Mouse (Mus musculus) adrenal gland (tissue): ENCODE measurements at regions not wholly inside any gene's neighbourhood (a gene's known extent, or its start where the extent isn't known, plus 50 kb on each side); places are given as distances from the start of the nearest gene placed in this dataset.

Experiments
- intact Hi-C: fragments of 180-260 bp; cut with DNase I; formaldehyde crosslinking; loops from one replicate; pipeline ENCODE4 v1.15.1; 2025

- intact Hi-C loops, result no loop called here
Measured at GRCm38 (mm10) chr3:134602919-134603318, 225.9 kb upstream of the Tacr3 start.

GRCm38 (mm10) chr3:134605356-134605771 lies 223.4 kb upstream of the Tacr3 start:
- intact Hi-C loops, result no loop called here

- intact Hi-C loops, result no loop called here
Measured at GRCm38 (mm10) chr3:134610244-134610643, 218.6 kb upstream of the Tacr3 start.

- intact Hi-C loops, result no loop called here
Measured at GRCm38 (mm10) chr3:134611516-134612297, 217.1 kb upstream of the Tacr3 start.

GRCm38 (mm10) chr3:134612298-134612616 lies 216.6 kb upstream of the Tacr3 start:
- intact Hi-C loops, result no loop called here

- intact Hi-C loops, result loop anchor here (5.0 to 10.0 kb wide), 3 partner anchors 752 to 1515 kb away; partner anchors contain the start of gene Ppa2
Measured at GRCm38 (mm10) chr3:134629166-134630134, 199.4 kb upstream of the Tacr3 start.

- intact Hi-C loops, result no loop called here
Measured at GRCm38 (mm10) chr3:134630135-134630516, 198.7 kb upstream of the Tacr3 start.

- intact Hi-C loops, result loop anchor here (5.0 kb wide), 1 partner anchor 558 kb away; no protein-coding TSS in a partner anchor
Measured at GRCm38 (mm10) chr3:134648727-134649445, 179.9 kb upstream of the Tacr3 start.

- intact Hi-C loops, result no loop called here
Measured at GRCm38 (mm10) chr3:134654051-134654450, 174.8 kb upstream of the Tacr3 start.

GRCm38 (mm10) chr3:134694893-134695292 lies 133.9 kb upstream of the Tacr3 start:
- intact Hi-C loops, result no loop called here

- intact Hi-C loops, result loop anchor here (5.0 kb wide), 1 partner anchor 489 kb away; no protein-coding TSS in a partner anchor
Measured at GRCm38 (mm10) chr3:134718620-134719019, 110.2 kb upstream of the Tacr3 start.

GRCm38 (mm10) chr3:134735684-134736083 lies 93.1 kb upstream of the Tacr3 start:
- intact Hi-C loops, result no loop called here

GRCm38 (mm10) chr3:134761108-134761507 lies 67.7 kb upstream of the Tacr3 start:
- intact Hi-C loops, result no loop called here

- intact Hi-C loops, result no loop called here
Measured at GRCm38 (mm10) chr3:134763264-134763936, 65.4 kb upstream of the Tacr3 start.
